Mouse (Mus musculus): ENCODE measurements at regions not wholly inside any gene's neighbourhood (a gene's known extent, or its start where the extent isn't known, plus 50 kb on each side); places are given as distances from the start of the nearest gene placed in this dataset.

GRCm38 (mm10) chr13:99593846-99594813 is 77.8 kb upstream of the Map1b start:
- no peak overlapping the region for H3K27ac ChIP-seq (ENCODE audit: insufficient read depth, low read depth, low read length)
- H3K4me1 ChIP-seq (ENCODE audit: control insufficient read depth, insufficient read depth, low read length): peaks cover 5% of the 10 kb centered on the region
- WGBS: 50% methylated on average over 17 of the region's 17 CpGs
- no peak for TF ChIP-seq CTCF (IDR thresholded peaks at IDR 0.05; ENCODE audit: insufficient read depth, low read depth, low read length)
- no peak overlapping the region for H3K4me3 ChIP-seq (ENCODE audit: insufficient read depth, low read depth, low read length)

DNA sequence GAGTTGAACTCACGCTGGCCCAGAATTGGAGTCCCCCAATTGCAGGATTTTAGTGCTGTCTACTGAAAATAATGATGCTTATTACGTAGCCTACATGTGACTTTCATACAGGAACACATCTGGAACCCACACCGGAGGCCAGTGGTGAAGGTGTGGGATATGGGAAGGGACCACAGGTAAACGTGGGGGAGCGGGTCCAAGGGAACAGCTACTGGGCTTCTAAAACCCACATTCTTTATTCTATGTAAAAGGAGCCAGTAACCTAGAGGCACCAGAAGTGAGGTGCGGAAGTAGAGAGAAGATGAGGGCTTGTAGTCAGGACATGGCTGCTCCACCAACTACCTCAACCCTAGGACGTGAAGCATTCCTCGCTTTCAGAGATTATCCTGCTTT is 76.9 kb upstream of the Map1b start:
- H3K4me1 ChIP-seq (ENCODE audit: control insufficient read depth, insufficient read depth, low read length): peaks cover 5% of the 10 kb centered on the region
- H3K27ac ChIP-seq (ENCODE audit: insufficient read depth, low read depth, low read length): no peak overlapping the region
- H3K4me3 ChIP-seq (ENCODE audit: insufficient read depth, low read depth, low read length): no peak overlapping the region
- WGBS: 82% methylated on average over 8 of the region's 8 CpGs
- no peak for TF ChIP-seq POLR2A (IDR thresholded peaks at IDR 0.05; ENCODE audit: insufficient read depth, low read depth, low read length)
- TF ChIP-seq CTCF (IDR thresholded peaks at IDR 0.05; ENCODE audit: insufficient read depth, low read depth, low read length): no peak

- TF ChIP-seq CTCF (IDR thresholded peaks at IDR 0.05; ENCODE audit: insufficient read depth, low read depth, low read length): no peak
- no peak for TF ChIP-seq POLR2A (IDR thresholded peaks at IDR 0.05; ENCODE audit: insufficient read depth, low read depth, low read length)
- WGBS: 45% methylated on average over 15 of the region's 15 CpGs
- Histone ChIP-seq H3K4me1 (ENCODE audit: control insufficient read depth, insufficient read depth, low read length) (peaks cover 5% of the 10 kb centered on the region), H3K4me3 (ENCODE audit: insufficient read depth, low read depth, low read length) (no peak overlapping the region), H3K27ac (ENCODE audit: insufficient read depth, low read depth, low read length) (no peak overlapping the region)
Measured at GRCm38 (mm10) chr13:99592596-99593242, 76.4 kb upstream of the Map1b start.

DNA sequence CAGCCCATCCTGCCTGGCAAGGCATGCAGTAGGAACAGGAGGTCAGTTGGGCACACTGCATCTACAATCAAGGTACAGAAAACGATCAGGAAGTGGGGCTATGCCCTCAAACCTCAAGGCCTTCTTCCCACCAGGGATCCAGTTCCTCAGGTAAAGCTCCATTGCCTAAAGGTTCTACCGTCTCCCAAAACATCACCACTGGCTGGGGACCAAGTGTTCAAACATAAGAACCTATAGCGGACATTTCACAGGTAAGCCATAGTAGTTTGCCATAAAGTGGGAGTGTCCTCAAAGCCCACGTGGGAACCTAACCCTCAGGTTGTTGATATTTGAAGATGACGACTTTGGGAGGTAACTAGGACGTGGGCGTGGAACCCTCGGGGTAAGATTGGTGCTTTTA is 72.3 kb upstream of the Map1b start:
- no peak overlapping the region for H3K4me3 ChIP-seq (ENCODE audit: insufficient read depth, low read depth, low read length)
- 91% methylated on average over 8 of the region's 8 CpGs for WGBS
- peaks cover 5% of the 10 kb centered on the region for H3K4me1 ChIP-seq (ENCODE audit: control insufficient read depth, insufficient read depth, low read length)
- no peak overlapping the region for H3K27ac ChIP-seq (ENCODE audit: insufficient read depth, low read depth, low read length)
- no peak for TF ChIP-seq POLR2A (IDR thresholded peaks at IDR 0.05; ENCODE audit: insufficient read depth, low read depth, low read length)
- TF ChIP-seq CTCF (IDR thresholded peaks at IDR 0.05; ENCODE audit: insufficient read depth, low read depth, low read length): no peak

DNA sequence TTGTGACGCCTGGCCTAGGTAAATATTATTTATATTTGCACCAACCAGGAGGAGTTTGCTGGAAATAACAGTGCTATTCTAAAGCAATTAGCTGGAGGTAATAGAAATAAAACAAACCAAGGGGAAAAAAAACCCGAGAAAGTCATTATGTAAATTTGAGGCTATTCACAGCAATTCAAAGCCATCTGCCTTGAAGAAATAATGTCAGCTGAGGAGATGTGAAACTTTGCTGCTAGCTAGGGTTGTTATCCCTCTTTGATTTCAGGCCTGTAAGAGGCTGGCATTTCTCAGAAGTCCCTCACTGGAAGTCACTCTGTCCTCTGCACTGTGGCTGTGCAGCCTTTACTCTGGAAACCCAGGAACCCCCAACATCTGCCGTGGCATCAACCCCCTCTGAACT is 67.5 kb upstream of the Map1b start:
- WGBS: 46% methylated on average over 3 of the region's 3 CpGs
- Histone ChIP-seq H3K4me1 (ENCODE audit: control insufficient read depth, insufficient read depth, low read length) (peaks cover 4% of the 10 kb centered on the region; the same call in 1 of the 2 replicates), H3K27ac (ENCODE audit: insufficient read depth, low read depth, low read length) (no peak overlapping the region), H3K4me3 (ENCODE audit: insufficient read depth, low read depth, low read length) (no peak overlapping the region)
- TF ChIP-seq CTCF (IDR thresholded peaks at IDR 0.05; ENCODE audit: insufficient read depth, low read depth, low read length): no peak
- no peak for TF ChIP-seq POLR2A (IDR thresholded peaks at IDR 0.05; ENCODE audit: insufficient read depth, low read depth, low read length)

- no peak overlapping the region for H3K4me3 ChIP-seq (ENCODE audit: insufficient read depth, low read depth, low read length)
- H3K27ac ChIP-seq (ENCODE audit: insufficient read depth, low read depth, low read length): no peak overlapping the region
- no peak for TF ChIP-seq POLR2A (IDR thresholded peaks at IDR 0.05; ENCODE audit: insufficient read depth, low read depth, low read length)
- TF ChIP-seq CTCF (IDR thresholded peaks at IDR 0.05; ENCODE audit: insufficient read depth, low read depth, low read length): no peak
- peaks cover 4% of the 10 kb centered on the region; the same call in 1 of the 2 replicates for H3K4me1 ChIP-seq (ENCODE audit: control insufficient read depth, insufficient read depth, low read length)
- 89% methylated on average over 5 of the region's 5 CpGs for WGBS
Measured at GRCm38 (mm10) chr13:99580296-99580695, 64.0 kb upstream of the Map1b start.

DNA sequence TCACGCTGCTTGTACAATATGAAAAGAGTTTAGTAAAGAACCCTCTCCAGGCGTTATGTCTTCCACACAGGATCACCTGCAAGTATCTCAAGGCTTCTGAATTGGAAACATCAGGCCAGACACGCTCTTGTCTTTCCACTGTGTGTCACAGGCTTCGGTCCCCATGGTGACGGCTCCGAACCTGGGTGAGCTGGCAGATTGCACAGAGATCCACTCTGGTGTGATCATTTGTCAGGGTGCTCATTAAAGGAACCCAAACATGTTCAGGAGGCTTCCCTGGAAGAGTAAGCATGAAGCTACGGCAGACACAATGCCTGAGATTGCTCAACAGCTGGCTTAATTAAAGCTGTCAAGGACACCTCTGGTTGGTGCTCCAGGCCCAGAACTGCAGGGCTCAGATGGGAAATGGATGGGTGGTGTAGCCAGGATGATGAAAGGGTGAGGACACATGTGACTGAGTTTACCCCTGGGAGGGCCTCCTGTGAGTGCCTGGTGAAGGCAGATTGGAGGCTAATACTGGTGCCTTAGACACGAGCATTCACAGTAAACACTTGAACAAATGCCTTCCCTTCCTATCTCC is 63.3 kb upstream of the Map1b start:
- Histone ChIP-seq H3K27ac (ENCODE audit: insufficient read depth, low read depth, low read length) (no peak overlapping the region), H3K4me1 (ENCODE audit: control insufficient read depth, insufficient read depth, low read length) (peaks cover 4% of the 10 kb centered on the region; the same call in 1 of the 2 replicates), H3K4me3 (ENCODE audit: insufficient read depth, low read depth, low read length) (no peak overlapping the region)
- 54% methylated on average over 8 of the region's 8 CpGs for WGBS
- no peak for TF ChIP-seq CTCF (IDR thresholded peaks at IDR 0.05; ENCODE audit: insufficient read depth, low read depth, low read length)

- Histone ChIP-seq H3K4me3 (ENCODE audit: insufficient read depth, low read depth, low read length) (no peak overlapping the region), H3K4me1 (ENCODE audit: control insufficient read depth, insufficient read depth, low read length) (peaks cover 4% of the 10 kb centered on the region; the same call in 1 of the 2 replicates), H3K27ac (ENCODE audit: insufficient read depth, low read depth, low read length) (no peak overlapping the region)
- TF ChIP-seq POLR2A (IDR thresholded peaks at IDR 0.05; ENCODE audit: insufficient read depth, low read depth, low read length) (no peak), CTCF (IDR thresholded peaks at IDR 0.05; ENCODE audit: insufficient read depth, low read depth, low read length) (no peak)
- 42% methylated on average over 4 of the region's 4 CpGs for WGBS
Measured at GRCm38 (mm10) chr13:99577686-99578085, 61.3 kb upstream of the Map1b start.

DNA sequence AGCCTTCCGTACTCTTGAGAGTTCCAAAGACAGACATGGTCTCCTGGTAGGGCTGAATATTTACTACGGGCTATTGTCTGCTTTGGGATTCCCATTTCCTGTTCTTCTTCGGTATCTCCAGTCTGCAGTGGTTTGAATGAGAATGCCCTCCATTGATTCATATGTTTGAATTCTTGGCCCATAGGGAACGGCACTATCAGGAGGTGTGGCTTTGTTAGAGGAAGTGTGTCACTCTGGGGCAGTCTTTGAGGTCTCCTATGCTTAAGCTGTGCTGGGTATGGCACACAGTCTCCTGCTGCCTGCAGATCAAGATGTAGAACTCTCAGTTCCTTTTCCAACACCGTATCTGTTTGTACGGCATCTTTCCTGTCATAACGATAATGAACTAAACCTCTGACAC is 56.7 kb upstream of the Map1b start:
- Histone ChIP-seq H3K4me3 (ENCODE audit: insufficient read depth, low read depth, low read length) (no peak overlapping the region), H3K4me1 (ENCODE audit: control insufficient read depth, insufficient read depth, low read length) (no peaks in the 10 kb centered on the region), H3K27ac (ENCODE audit: insufficient read depth, low read depth, low read length) (no peak overlapping the region)
- WGBS: 89% methylated on average over 7 of the region's 7 CpGs
- TF ChIP-seq POLR2A (IDR thresholded peaks at IDR 0.05; ENCODE audit: insufficient read depth, low read depth, low read length) (no peak), CTCF (IDR thresholded peaks at IDR 0.05; ENCODE audit: insufficient read depth, low read depth, low read length) (no peak)

Data from olfactory bulb, adult 2 months (tissue).